Mouse (Mus musculus): ENCODE results near the gene Nyx.

Gene Nyx

DNA sequence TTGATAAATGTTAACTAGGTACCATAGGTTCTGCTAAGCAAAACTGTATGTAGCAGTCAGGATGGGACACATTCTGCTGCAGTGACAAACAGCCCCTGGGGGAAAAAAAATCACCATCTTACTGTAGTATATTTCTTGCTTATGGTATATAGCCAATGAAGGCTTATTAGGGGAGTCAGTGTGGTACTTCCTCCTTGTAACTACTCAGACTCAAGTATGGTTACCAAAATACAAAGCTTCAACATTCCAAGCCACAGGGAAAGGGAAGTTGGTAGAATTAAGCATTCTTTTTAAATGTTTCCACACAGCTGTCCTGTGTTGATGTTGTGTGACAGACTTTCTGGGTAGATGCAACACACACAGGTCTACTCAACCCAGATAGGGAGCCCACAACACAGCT lies 27.0 kb downstream of the Nyx start:
- no peak for DNase-seq (ENCODE audit: low read depth, low spot score)

DNA sequence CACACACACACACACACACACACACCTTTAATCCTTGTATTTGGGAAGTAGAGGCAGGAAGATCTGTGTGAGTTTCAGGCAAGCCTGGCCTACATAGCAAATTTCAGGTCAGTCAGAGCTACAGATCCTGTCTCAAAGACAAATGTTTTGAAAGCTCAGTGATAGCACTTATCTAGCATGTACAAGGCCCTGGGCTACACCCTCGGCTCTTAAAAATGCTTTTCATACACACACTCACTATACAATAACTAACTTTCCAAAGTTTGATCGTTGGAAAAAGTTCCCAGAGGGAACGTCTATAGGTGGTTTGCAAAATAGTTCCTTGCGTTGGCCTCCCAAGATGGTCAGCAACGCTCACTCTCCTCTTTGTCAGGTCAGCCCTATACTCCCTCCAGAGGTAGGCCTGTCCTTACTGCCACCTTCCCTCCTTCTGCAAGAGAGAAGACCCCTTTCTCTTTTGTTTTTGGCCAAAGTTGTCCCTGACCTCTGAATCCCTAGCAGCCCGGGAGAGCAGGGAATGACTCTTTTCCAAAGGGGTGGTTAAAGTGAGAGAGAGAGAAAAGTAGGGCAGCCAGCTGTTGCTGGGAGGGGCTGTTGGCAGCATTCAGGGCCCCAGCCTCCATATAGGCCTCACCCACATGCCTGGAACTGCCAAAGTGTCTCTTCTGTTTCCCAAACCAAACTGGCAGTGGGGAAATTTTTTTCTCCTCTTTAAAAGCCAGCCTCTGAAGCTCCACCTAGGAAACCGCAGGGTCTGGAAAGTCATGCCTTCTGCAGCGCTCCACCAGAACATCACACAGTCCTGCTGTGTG lies 29.2 kb downstream of the Nyx start:
- no peak for DNase-seq (ENCODE audit: low read depth, low spot score)

DNA sequence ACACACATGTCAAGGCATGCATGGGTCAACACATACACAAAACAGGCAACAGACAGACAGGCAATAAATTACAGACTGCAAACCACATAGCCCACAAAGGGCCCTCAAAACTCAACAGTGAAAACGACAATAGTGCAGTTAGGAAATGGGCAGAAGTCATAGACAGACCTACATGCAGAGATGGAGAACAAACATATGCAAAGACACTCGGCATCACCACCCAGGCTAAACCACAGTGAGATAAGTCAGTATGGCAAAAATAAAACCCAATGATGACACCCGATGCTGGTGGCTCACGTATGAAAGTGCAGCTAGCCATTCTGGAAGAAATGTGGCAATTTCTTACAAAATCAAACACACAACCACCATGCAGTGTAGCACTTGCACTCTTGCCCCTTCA lies 34.4 kb downstream of the Nyx start:
- DNase-seq (ENCODE audit: low read depth, low spot score) = no peak

DNA sequence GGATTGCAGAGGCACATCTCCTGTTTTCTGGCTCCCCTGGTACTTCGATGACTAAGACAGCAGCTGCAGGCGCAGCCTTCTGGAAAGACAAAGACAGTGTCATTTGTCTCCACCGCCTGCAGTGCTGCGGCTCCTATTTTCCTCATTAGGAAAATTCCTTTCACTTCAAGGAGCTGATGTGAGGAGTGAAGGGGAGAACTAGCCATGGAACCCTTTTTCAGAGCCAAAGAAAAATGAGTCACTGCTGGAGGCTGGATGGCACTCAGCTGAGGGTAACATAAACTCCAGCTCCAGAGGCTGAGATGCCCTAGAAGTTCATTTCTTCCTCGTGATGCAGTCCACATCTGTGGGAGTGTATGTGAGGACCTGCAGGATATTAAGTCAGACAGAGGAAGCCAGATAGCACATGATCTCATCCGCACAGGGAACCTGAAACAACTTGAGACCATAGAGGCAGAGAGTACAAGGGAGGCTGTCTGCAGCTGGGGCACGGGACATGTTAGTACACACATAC lies 37.0 kb downstream of the Nyx start:
- no peak for DNase-seq (ENCODE audit: low read depth, low spot score)

DNA sequence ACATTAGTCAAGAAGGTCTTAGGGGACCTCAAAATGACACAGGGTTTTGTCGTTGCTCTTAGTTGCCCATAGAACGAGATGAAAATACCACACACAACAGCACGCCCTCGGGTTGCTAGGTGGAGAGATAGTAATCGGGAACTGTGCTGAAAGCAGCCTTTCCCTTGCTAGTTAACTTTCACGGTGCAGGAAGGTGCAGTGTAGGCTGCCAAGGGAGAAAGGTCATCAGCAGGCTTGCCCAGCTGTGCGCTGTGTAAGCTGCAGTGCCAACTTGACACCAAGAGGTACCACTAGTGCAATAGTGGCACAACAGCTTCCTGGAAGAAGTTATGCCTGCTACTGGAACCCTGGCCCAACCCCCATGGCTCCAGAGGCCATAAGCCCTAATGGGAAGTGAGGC lies 38.5 kb downstream of the Nyx start:
- no peak for DNase-seq (ENCODE audit: low read depth, low spot score)

DNA sequence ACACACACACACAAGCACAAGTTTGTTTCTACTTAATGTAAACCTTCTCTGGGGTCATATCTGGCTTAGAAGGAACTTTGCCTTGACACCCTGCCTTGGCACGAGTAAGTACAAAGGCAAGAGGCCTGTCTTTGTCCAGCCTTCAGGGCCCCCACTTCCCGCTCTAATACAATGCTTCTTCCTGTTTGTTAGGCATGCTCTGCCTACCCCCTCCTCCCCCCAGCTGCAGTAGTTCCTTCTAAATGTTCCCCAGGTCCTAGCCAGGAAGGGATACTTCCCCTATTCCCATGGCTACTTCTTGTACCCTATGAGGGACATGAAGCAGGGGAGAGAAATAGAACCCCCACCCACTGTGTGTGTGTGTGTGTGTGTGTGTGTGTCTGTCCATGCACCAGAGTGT lies 40.5 kb downstream of the Nyx start:
- DNase-seq (ENCODE audit: low read depth, low spot score) = no peak

DNA sequence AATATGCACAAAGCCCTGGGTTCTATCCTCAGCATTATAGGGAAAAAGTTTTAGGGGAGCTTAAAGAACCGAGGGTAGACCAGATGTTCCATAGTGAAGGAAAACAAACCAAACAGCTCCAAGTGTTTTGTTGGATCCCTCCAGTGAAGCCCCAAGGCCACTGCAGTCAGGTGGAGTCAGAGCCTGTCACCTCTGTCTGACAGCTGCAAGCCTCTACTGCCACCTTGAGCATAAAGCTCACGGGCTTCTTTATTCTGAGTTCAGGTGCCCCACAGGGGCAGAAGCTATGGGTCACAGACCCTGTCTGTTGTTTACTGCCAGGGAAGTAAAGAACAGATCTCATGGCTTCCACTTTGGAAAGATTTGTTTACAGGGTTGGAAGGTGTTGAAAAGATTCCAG lies 47.2 kb downstream of the Nyx start:
- no peak for DNase-seq (ENCODE audit: low read depth, low spot score)

DNA sequence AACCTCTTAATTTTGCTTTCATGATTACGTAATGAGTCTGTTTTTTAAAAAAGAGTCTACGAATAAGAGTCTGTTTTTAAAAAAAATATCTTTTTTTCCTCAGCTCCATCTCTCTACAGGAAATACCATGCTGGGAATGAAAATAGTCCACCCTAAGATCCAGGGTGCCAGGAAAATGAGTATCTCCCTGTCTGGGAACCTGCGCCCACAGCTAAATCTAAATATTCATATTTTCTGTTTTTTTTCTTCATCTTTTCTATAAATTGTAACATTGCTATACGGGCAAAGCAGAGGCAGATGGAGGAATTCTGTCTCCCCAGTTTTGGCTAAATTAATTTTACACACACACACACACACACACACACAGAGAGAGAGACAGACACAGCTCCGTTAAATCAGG lies 48.0 kb downstream of the Nyx start:
- no peak for DNase-seq (ENCODE audit: low read depth, low spot score)

DNA sequence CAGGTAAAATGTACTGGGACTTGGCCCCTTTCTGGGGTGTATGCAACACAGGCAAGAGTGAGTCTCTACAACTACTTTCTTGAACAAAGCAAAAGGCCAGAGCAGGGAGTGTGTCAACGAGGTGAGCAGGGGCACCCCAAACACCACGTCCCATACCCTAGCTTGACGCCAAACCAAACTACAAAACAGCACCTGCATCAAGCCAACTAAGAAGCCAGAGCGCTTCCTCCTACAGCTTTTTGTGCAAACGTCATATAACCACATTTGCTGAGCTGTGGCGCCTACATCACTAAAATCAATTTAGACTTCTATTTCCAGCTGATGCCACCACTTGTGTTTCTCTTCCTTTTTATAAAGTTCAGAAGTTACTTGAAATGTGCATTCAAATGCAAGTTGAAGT lies 50.5 kb downstream of the Nyx start:
- no peak for DNase-seq (ENCODE audit: low read depth, low spot score)

DNA sequence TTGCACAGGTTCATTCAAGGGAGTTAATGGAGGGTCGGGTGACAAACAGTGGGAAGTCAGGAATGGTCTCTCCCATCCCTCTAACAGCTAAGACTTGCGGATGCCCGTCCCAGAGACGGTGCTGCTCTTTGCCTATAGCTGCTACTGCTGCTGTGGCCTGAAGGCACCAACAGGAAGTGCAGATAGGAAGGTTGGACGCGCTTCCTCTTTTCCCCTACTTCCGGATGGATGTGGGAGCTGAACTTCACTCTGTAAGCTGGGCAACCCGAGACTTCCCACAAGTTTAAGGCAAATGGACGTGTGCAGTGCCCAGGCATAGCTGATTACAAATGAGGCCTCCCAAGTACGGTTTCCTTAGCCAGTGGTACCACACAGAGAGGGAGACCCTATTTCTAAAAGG lies 52.1 kb downstream of the Nyx start:
- no peak for DNase-seq (ENCODE audit: low read depth, low spot score)

DNA sequence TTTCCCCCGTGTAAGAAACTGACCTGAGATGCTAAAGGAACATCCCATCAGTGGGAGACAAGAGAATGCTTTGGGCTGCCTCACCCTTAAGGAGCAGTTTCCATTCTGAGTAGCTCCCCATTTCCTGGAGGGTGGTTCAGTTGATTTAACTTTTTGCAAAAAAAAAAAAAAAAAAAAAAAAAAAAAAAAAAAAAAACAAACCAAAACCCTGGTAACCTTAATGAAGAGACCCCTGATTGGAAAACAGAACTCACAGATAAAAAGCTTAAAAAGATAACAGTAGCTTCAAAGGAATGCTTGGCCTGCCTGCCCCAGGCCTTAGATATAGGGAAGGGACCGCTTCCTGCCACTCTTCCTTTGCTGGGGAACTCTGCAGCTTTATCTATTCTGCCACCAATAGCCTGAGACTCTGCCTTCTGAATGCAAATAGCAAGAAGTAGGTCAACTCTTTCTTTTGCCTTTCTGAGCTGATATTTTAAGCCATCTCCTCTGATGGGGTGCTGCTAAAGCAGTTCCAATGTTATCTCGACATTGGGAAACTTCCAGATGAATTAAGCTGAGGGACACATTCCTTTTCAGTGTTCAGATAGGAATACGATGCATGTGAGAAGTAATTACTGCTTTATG lies 53.0 kb downstream of the Nyx start:
- no peak for DNase-seq (ENCODE audit: low read depth, low spot score)

DNA sequence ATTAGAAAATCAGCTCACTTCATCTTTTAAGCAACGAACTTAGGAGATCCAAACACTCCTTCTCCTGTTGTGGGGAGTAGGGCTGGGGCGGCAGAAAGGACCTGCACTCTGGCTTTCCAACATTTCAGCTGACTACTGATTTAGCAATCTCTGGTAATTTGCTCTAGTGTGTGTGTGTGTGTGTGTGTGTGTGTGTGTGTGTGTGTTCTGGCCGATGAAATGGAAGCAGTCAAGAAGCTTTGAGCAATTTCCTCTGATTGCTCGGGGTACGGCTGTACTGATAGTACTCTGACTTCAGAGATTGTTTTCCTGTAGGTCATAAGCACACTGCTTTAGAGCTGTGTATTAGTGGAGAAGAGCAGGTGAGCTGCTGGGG lies 53.5 kb downstream of the Nyx start:
- DNase-seq (ENCODE audit: low read depth, low spot score) = no peak

DNA sequence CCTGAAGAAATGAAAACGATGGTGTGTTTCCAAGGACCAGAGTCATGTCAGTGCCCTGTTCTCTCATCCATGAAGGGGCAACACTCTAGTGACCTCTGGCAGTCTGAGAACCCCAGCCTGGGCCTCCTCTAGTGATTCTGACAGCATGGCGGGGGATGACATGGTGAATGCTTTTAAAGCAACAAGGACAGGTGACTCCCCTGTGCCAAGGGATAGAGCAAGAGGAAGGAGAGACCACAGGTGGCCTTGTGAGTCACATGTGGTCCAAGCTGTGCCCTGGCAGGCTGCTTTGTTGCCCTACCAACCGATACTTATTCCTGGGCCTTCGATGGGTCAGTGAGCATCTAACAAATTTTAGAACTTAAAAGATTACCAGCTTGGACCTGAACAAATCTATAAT lies 54.7 kb downstream of the Nyx start:
- no peak for DNase-seq (ENCODE audit: low read depth, low spot score)

DNA sequence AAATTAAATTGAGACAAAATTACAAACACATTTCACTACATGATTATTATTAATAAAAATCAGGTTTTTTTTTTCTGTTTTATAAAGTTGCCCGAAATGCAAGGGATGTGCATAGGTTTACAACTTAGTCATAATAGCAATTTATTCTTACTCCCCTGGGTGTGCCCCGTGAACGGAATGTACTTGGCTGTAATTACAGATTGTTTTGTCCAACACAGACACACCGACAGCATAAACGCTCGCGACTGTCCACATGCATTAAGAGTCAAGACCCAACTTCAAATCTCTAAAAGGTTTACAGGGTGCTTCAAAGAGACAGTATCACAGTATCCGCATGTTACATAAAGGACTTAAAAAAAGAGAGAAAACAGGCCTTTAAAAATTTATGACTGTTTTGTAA lies 55.4 kb downstream of the Nyx start:
- DNase-seq (ENCODE audit: low read depth, low spot score) = no peak
